Mouse (Mus musculus) liver, postnatal 0 days (tissue): ENCODE results near the gene Fgd3.

Experiments used
- CTCF ChIP-seq: sonication (generic); IDR thresholded peaks from 2 replicates; pipeline ENCODE4 v1.5.1; 2016; ENCODE audit warnings: antibody characterized with exemption, low read depth
- EP300 ChIP-seq: IDR thresholded peaks from 2 replicates; pipeline ENCODE4 v1.6.1; 2016; ENCODE audit warnings: antibody characterized with exemption, low read depth, mild to moderate bottlenecking

- TF ChIP-seq EP300 (no peak), CTCF (no peak)
Measured at GRCm38 (mm10) chr13:49307311-49307969, 12.7 kb downstream of the Fgd3 start.
